Mouse (Mus musculus) heart, adult 2 months (tissue): ENCODE measurements around the gene Map2k4.

Source experiments
- CTCF ChIP-seq: fragments of 200-600 bp; IDR thresholded peaks from 2 replicates; pipeline ENCODE4 v1.8.1; 2022; ENCODE audit warnings: antibody characterized with exemption, mild to moderate bottlenecking, moderate library complexity
- EP300 ChIP-seq: fragments of 200-500 bp; IDR thresholded peaks from 2 replicates; pipeline ENCODE4 v1.6.1; 2011; ENCODE audit warnings: low read depth, low read length, control low read depth; ENCODE audit not compliant: insufficient read depth

- TF ChIP-seq CTCF: no peak
- no peak for TF ChIP-seq EP300
Observed at GRCm38 (mm10) chr11:65739880-65740279, 48.2 kb downstream of the Map2k4 start.
